Mouse (Mus musculus) lung, adult 2 months (tissue): ENCODE results near the gene Usp8.

ENCODE experiments used
- CTCF ChIP-seq: fragments of 200-500 bp; IDR thresholded peaks from 2 replicates; pipeline ENCODE4 v1.5.1; 2011; ENCODE audit warnings: mild to moderate bottlenecking, low read length, control low read depth; ENCODE audit not compliant: insufficient read depth
- POLR2A ChIP-seq: fragments of 200-500 bp; IDR thresholded peaks from 2 replicates; pipeline ENCODE4 v1.6.1; 2011; ENCODE audit warnings: low read depth, mild to moderate bottlenecking, control low read depth, low read length, borderline replicate concordance; ENCODE audit errors: extremely low read depth

- TF ChIP-seq POLR2A (no peak), CTCF (no peak)
These were observed 38.4 kb upstream of the Usp8 start for GRCm38 (mm10) chr2:126668621-126669252.
